Mouse (Mus musculus) retina, postnatal 7 days (tissue): ENCODE results near the gene Pigc.

Experiments used
- DNase-seq: peaks from one replicate; pipeline ENCODE4 v3.0.0-alpha.2; 2012; ENCODE audit warnings: low read depth, low spot score

The Pigc gene

DNA sequence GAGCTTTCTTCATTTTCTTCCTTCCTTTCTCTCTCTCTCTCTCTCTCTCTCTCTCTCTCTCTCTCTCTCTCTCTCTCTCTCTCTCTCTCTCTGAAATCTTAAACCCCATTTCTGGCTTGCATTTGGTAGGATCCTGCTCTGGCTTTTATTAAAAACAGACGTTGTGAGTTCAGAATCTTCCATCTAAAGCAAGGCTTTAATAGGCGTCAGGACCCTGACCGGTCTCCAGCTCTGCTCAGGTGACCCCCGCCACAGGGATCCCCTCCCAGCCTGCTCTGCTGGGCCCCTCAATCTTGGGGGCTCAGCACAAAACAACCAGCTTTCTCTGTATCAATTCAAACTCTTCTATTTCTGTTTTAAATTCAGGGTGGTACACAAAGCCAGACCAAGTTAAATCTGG lies 39.2 kb downstream of the Pigc start:
- no peak for DNase-seq

DNA sequence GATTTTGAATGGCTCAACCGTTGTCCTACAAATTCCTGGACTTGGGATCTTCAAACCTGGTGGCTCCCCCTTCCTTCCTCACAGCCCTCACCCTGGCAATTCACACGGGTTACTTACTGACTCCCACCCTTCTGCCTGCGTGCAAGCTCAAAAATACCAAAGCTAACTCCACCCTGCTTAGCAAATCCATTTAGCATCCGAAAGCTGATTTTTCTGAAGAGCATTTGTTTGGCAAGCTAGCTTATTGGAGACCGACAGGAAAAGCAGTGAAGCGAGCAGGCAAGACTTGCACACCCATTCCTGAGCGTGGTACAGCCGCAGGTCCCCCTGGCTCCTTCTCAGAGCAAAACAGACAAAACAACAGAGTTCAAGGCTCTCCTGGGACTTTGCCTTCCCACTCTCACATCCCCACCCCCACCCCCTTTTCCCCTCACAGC lies 39.7 kb downstream of the Pigc start:
- DNase-seq, result no peak

DNA sequence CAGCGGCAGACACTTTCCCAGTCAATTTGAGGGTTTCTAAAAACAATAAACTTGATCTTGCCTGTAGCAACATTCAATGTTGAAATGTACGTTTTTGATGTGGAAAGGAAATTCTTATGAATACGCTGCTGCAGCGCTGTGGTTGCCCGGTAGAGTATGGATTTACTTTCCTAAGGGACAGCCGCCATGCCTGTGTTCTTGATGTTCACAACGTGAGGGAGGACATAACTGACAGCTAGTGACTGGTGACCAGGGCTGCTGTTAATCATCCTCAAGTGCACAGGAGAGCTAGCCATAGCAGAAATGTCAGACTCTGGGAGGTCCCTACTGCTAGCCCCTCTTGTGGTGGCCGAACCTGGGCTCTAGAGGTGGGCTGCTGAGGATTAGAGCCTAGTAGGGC lies 40.1 kb downstream of the Pigc start:
- DNase-seq, result no peak

DNA sequence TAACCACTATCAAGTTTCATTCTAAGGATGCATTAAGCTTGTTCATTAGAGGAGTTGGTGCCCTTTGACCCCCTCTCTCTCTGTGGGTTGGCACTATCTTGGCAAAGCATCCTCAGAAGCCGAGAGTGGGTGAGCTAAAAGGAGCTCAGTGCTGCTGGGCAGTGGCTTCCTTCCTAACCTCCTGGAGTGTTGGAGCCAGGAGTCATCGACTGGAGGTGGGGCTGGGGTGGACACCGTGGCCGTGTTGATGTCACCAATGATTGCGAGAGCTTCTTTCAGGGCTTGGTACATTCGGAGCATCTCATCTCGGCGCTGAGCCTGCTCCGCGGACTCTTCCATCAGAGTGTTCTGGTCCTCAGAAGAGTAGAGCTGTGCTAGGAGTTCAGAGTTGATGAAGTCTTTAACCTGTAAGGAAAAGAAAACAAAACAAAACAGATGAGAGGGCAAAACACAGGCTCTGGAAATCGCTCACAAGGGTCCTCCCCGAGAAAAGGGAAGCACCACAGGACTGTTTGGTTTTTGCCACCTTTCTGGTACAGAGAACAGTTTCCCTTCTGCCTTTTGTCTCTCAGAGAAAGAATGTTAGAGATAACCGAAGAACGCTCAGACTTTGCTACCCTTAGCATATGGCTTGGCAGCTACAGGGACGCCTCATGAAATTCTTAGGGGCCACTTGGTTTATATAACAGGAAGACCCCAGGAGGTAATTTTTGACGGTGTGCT lies 42.7 kb downstream of the Pigc start:
- no peak for DNase-seq

DNA sequence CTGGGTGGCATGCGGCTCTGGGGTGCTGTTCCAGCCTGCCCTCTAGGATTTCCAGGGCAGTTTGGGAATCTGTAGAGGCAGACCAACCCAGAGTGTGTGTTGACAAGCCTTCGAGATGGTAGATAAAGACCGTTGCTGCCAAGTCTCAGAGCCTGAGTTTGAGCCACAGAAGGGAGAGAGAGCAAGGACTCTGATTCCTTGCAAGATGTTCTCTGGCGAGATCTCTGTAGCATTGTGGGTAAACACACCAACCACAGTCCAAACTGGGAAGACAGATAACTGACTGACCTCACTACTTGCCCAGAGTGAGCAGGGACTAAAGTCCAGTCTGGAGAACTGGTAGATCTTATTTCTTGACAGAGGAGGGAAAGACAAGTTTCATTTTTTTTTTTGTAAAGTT lies 44.6 kb downstream of the Pigc start:
- DNase-seq, result no peak

DNA sequence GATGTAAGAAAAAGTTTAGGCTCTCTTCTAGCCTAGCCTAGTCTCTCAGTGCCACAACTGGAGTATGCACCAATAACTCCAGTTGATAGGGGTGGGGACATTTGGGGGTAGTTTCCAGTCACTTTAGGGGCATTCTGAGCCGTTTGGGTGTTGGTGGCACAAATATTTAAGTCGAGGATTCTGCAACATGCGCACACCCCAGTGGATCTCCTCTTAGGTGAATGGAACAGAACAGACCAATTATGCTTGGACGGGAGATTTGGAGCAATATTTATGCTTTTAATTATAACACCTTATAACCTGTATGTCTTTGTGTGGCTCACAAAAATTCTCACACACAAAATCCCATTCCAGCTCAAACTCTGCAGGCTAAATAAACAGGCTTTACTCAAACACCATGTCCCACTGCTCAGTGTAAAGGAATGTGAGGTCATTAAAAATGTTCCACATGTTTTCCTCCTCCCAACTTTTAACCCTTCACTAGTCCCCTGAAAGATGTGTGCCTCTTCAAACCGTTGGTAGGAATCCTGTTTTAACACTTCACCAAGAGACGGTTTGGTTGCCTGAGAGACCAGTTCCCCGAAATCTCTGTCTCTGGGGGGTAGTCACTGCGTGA lies 46.4 kb downstream of the Pigc start:
- DNase-seq, result no peak

DNA sequence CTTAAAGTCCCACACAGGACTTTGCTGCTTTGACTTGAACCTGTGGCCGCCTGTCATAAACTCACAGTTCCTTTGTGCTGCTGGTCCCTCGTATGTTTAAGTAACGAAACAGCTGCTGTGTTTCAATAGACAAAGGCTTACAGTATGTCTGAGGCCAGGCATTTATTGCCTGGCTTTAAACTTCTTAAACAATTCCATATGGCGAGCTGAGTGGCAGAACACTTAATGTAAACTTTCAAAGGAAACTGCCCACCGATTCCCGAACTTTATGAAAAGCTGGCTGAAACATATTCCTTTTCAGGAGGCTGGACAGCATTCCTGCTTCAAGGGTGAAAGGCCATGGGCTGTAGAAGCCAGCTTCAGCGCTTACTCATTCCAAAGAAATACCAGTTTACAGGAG lies 48.0 kb downstream of the Pigc start:
- no peak for DNase-seq

DNA sequence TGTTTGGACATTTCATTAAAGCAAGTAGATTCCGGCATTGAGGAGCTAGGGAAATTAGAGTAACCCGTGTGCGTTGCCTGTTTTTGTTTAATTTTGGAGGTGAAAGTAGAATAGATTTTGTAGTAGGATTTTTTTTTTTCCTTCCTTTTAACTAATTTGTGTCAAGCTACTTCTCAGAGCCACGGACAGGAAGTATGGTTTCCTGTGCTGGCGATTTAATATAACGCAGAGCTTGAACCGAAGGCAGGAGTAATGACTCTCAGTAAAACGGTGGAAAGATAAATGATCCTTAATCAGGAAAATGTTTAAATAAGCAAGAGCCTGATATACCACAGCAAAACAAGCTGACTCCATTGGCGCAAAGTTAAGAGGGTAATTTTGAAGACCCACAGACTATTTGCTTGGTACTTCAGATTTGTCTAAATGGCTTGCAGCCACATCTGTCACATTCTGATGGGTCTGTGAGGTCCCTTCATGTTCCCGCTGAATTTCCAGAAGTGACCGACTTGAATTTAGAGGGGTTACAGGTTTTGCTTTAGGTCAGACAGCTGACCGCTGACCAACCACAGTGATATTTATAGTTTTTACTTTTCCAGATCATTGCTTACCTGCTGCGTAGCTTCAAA lies 49.1 kb downstream of the Pigc start:
- no peak for DNase-seq

DNA sequence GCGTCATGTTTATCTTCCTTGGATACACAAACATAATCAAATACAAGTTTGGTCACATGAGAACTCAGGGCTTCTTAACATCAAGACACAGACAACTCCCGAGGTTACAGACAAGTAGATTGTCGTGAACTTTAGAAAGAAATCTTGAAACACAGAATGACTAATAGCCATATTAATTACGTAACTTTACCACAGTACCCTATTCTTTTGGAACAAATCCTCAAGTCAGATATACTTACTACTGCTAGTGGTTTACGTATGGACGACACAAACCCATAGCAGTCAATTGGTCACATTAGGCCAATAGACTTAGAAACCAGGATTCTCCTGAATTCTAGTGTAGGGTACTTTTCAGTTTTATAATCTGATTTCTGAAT lies 49.6 kb downstream of the Pigc start:
- no peak for DNase-seq

DNA sequence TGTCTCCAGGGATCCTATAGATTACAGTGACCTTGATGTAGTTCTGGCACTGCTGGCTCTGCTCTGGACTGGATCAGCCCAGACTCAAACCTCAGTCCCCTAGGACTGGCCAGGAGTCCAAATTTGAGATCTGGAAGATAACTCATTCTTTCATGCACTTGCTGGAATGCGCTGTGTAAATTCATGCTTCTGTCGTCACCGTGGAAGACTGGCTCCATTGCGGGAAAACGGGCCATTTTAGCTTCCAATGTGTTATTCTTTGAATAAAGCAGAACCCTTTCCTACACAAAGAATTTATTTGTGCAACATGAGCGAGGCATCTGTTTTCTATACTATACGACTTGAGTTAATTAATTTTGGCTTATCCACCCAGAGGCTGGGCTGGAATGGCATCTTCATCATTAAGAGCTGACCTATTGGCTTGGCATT lies 51.3 kb downstream of the Pigc start:
- DNase-seq, result no peak

DNA sequence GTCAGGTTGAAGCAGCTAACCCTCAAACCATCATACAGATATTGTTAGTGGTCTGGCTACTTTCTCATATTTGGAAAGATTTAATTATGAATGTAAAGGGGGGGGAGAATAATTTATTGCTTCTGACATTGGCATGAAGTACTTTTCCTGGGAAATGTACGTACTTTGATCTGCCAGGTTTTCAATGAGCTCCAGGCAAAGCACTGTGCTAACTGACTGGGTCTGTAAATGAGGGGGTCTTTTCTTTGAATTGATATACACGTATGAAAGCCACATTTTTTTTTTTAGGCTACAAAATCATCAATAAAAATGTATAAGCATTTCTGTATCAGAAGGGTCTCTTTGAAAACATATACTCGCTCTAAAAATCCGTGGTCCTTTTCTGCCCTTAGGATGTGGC lies 51.8 kb downstream of the Pigc start:
- no peak for DNase-seq
